Mouse (Mus musculus): Measurements from ENCODE around the gene Ltbp4.

The Ltbp4 gene

GRCm38 (mm10) chr7:27326101-27326880 lies 11.2 kb downstream of the Ltbp4 start:
- DNase-seq (ENCODE audit: low spot score), result no peak

- DNase-seq (ENCODE audit: low spot score), result no peak
Observed at GRCm38 (mm10) chr7:27325697-27326096, 11.8 kb downstream of the Ltbp4 start.

- no peak for DNase-seq (ENCODE audit: low spot score)
Observed at GRCm38 (mm10) chr7:27324928-27325327, 12.6 kb downstream of the Ltbp4 start.

- DNase-seq (ENCODE audit: low spot score), result no peak
Observed at GRCm38 (mm10) chr7:27324161-27324560, 13.3 kb downstream of the Ltbp4 start.

- no peak for DNase-seq (ENCODE audit: low spot score)
Observed at GRCm38 (mm10) chr7:27323001-27323400, 14.5 kb downstream of the Ltbp4 start.

GRCm38 (mm10) chr7:27322291-27322690 lies 15.2 kb downstream of the Ltbp4 start:
- DNase-seq (ENCODE audit: low spot score), result no peak

GRCm38 (mm10) chr7:27319411-27319810 lies 18.1 kb downstream of the Ltbp4 start:
- no peak for DNase-seq (ENCODE audit: low spot score)

- no peak for DNase-seq (ENCODE audit: low spot score)
Observed at GRCm38 (mm10) chr7:27315958-27316357, 21.5 kb downstream of the Ltbp4 start.

GRCm38 (mm10) chr7:27314393-27314792 lies 23.1 kb downstream of the Ltbp4 start:
- no peak for DNase-seq (ENCODE audit: low spot score)

GRCm38 (mm10) chr7:27311651-27312284 lies 25.7 kb downstream of the Ltbp4 start:
- no peak for DNase-seq (ENCODE audit: low spot score)

- DNase-seq (ENCODE audit: low spot score), result no peak
Observed at GRCm38 (mm10) chr7:27310996-27311535, 26.4 kb downstream of the Ltbp4 start.

- no peak for DNase-seq (ENCODE audit: low spot score)
Observed at GRCm38 (mm10) chr7:27310306-27310705, 27.2 kb downstream of the Ltbp4 start.

- no peak for DNase-seq (ENCODE audit: low spot score)
Observed at GRCm38 (mm10) chr7:27309832-27310231, 27.7 kb downstream of the Ltbp4 start.

- no peak for DNase-seq (ENCODE audit: low spot score)
Observed at GRCm38 (mm10) chr7:27308821-27309549, 28.5 kb downstream of the Ltbp4 start.

- no peak for DNase-seq (ENCODE audit: low spot score)
Observed at GRCm38 (mm10) chr7:27307551-27307950, 29.9 kb downstream of the Ltbp4 start.

GRCm38 (mm10) chr7:27306161-27307160 lies 31.0 kb downstream of the Ltbp4 start:
- DNase-seq (ENCODE audit: low spot score), result no peak

- no peak for DNase-seq (ENCODE audit: low spot score)
Observed at GRCm38 (mm10) chr7:27305091-27305730, 32.3 kb downstream of the Ltbp4 start.

GRCm38 (mm10) chr7:27302172-27302571 lies 35.3 kb downstream of the Ltbp4 start:
- DNase-seq (ENCODE audit: low spot score), result peak; percentile 57

GRCm38 (mm10) chr7:27300801-27301200 lies 36.7 kb downstream of the Ltbp4 start:
- DNase-seq (ENCODE audit: low spot score), result no peak

GRCm38 (mm10) chr7:27300351-27300750 lies 37.1 kb downstream of the Ltbp4 start:
- no peak for DNase-seq (ENCODE audit: low spot score)

- no peak for DNase-seq (ENCODE audit: low spot score)
Observed at GRCm38 (mm10) chr7:27298816-27299215, 38.7 kb downstream of the Ltbp4 start.
